Mouse (Mus musculus) heart, embryonic 16.5 days (tissue): ENCODE measurements around the gene Rmnd1. TPM values are rescaled to one million over a fixed set of nuclear protein-coding genes. Genes with fewer than 3 reads are reported as not detected.

Experiments used
- ATAC-seq: fragments of 200-750 bp; cut with Nextera tagmentation; replicated peaks from 2 replicates; pipeline ENCODE4 v1.8.0; 2017; ENCODE audit warnings: moderate number of reproducible peaks; ENCODE audit not compliant: insufficient read depth, low FRiP score; ENCODE audit errors: extremely low read depth
- H3K27ac ChIP-seq: fragments of 300-500 bp; sonication (generic); 2 replicates; pipeline ENCODE4 v1.5.1; 2014; ENCODE audit warnings: mild to moderate bottlenecking, low read length, control low read depth, moderate library complexity
- H3K27me3 ChIP-seq: fragments of 300-500 bp; sonication (generic); 2 replicates; pipeline ENCODE4 v1.6.1; 2014; ENCODE audit warnings: low read length, mixed read lengths; ENCODE audit not compliant: control insufficient read depth, insufficient read depth
- H3K36me3 ChIP-seq: fragments of 300-500 bp; sonication (generic); 2 replicates; pipeline ENCODE4 v1.6.1; 2014; ENCODE audit not compliant: control insufficient read depth, insufficient read depth
- H3K4me1 ChIP-seq: fragments of 300-500 bp; sonication (generic); 2 replicates; pipeline ENCODE4 v1.6.1; 2014; ENCODE audit warnings: low read length, mixed read lengths; ENCODE audit not compliant: control insufficient read depth, insufficient read depth
- H3K4me2 ChIP-seq: fragments of 300-500 bp; sonication (generic); 2 replicates; pipeline ENCODE4 v1.6.1; 2014; ENCODE audit warnings: low read depth, mild to moderate bottlenecking, control low read depth, low read length
- H3K4me3 ChIP-seq: fragments of 300-500 bp; sonication (generic); 2 replicates; pipeline ENCODE4 v1.5.1; 2014; ENCODE audit warnings: mild to moderate bottlenecking, control low read depth, low read length
- H3K9ac ChIP-seq: fragments of 300-500 bp; sonication (generic); 2 replicates; pipeline ENCODE4 v1.6.1; 2014; ENCODE audit warnings: low read length, control low read depth
- H3K9me3 ChIP-seq: fragments of 300-500 bp; sonication (generic); replicated peaks from 2 replicates; pipeline ENCODE4 v1.6.1; 2016; ENCODE audit warnings: low read length; ENCODE audit not compliant: control insufficient read depth
- WGBS: fragments of 180-500 bp; shearing (Covaris S2); extraction: QIAGEN DNeasy Blood & Tissue Kit; methylation state at CpG from one replicate; pipeline ENCODE4 v1.1.7; 2014; 5-methylcytosine and 5-hydroxymethylcytosine counted together
- polyA plus RNA-seq: library from polyadenylated mRNA; unstranded; fragments of >200 nt; fragmentation: Nextera tagmentation; extraction: Ambion mirVana; gene quantifications from 2 replicates; pipeline ENCODE4 v1.2.1, GENCODE M21; 2015

Gene Rmnd1
- polyA plus RNA-seq, 1 experiment from 2014 or later, result 122 TPM

DNA sequence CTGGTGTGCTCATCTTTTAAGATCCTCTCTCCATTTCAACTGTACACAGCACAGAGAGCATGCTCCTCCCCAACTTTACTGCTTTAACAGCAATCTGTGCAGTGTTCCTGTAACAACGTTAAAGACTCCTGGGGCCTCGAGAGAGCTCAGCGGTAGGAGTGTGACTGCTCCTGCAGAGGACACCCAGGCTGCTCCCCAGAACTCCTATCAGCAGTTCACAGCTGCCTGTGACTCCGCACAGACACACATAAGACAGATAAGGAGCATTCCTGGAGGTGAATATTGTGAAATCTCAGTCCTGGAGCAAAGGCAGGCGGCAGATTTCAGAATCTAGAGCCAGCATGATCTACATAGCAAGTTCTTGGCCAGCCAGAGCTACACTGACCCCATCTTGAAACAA lies 26.7 kb downstream of the Rmnd1 start:
- peaks cover 38% of the 10 kb centered on the region for H3K36me3 ChIP-seq
- peaks cover 9% of the 10 kb centered on the region for H3K4me1 ChIP-seq
- no peak overlapping the region for H3K9ac ChIP-seq
- H3K9me3 ChIP-seq, result no peaks in the 10 kb centered on the region
- no peak overlapping the region for H3K4me2 ChIP-seq
- peak overlapping the region; percentile 52 for H3K27ac ChIP-seq
- H3K4me3 ChIP-seq, result no peak overlapping the region
- no peaks in the 10 kb centered on the region for H3K27me3 ChIP-seq
- WGBS, result 28% methylated on average over 5 of the region's 5 CpGs
- peak; percentile 82 for ATAC-seq

DNA sequence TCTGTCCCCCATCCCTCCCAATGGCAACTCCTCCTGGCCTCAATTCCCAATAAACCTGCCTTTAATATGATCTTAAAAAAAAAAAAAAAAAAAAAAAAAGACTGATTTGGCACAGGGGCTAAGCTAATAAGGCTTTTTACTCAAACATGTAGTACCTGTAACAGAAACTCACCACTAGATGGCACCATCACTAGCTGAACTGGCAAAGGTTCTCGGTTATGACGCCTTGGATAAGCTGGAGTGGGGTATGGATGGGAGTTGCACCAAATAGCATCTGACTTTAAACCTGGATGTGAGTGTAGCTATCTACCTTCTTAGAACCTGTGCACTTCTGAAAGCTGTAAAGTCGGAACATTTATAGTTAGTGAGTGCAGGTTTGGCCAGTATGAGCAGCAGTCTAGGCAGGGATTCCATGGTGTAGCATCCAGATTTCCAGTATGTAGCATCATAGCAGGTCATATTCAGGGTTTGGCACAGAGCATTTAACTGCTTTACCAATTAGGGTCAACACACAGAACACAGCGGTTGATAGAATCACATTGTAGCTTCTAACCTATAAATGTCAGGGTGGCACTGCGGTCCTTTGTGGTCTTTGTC lies 27.2 kb downstream of the Rmnd1 start:
- no peaks in the 10 kb centered on the region for H3K9me3 ChIP-seq
- no peak overlapping the region for H3K9ac ChIP-seq
- H3K27ac ChIP-seq, result peak overlapping the region; percentile 52; the same call in 1 of the 2 replicates
- H3K4me3 ChIP-seq, result no peak overlapping the region
- H3K27me3 ChIP-seq, result no peaks in the 10 kb centered on the region
- WGBS, result 54% methylated on average over 5 of the region's 5 CpGs
- peak; percentile 45; the same call in 1 of the 2 replicates for ATAC-seq
- no peak overlapping the region for H3K4me2 ChIP-seq
- peaks cover 9% of the 10 kb centered on the region for H3K4me1 ChIP-seq
- H3K36me3 ChIP-seq, result peaks cover 34% of the 10 kb centered on the region

DNA sequence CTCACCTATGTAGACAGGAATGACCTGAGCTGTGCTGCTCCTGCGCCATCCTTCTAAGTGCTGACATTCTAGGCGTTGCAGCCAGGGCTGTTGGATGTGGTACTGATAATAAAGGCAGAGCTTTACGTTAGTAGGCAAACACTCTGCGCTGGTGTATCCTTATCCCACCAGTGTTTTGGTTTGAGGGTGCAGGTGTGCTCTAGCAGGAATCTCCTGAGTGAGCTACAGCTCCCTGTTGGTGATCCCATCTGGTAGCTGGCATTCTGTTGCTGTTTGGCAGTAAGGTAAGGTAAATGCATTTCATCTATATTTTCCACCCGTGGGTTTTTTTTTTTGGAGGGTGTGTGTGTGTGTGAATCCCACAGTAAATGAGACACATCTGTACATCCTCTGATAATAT lies 34.1 kb downstream of the Rmnd1 start:
- Histone ChIP-seq H3K4me1 (peaks cover 5% of the 10 kb centered on the region; the same call in 1 of the 2 replicates), H3K9ac (no peak overlapping the region), H3K4me3 (no peak overlapping the region), H3K27me3 (no peaks in the 10 kb centered on the region), H3K36me3 (peaks cover 18% of the 10 kb centered on the region), H3K27ac (no peak overlapping the region), H3K4me2 (no peak overlapping the region), H3K9me3 (0 out of 2 replicates have a peak, but pooled peaks cover 2% of the 10 kb centered on the region)
- no peak for ATAC-seq
- WGBS, result 70% methylated on average over 5 of the region's 5 CpGs

DNA sequence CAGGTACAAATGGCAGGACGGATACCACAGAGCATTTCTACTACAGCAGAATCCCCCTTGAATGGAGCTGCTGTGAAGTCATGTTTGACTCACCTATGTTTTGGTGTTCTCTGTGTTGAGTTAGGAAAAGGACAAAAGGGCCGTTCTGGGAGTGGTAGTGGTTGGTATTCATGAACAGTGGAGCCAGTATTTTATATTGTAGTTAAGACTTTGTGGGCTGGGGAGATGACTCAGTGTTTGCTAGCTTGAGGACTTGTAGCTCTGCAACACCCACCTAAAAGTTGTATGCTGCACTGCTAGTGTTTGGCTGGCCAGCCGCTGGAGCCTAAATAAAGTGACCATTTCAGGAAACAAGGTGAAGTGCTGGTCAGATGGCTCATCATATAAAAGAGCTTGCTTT lies 36.9 kb downstream of the Rmnd1 start:
- Histone ChIP-seq H3K4me1 (peaks cover 22% of the 10 kb centered on the region), H3K4me3 (no peak overlapping the region), H3K9me3 (0 out of 2 replicates have a peak, but pooled peaks cover 2% of the 10 kb centered on the region), H3K4me2 (no peak overlapping the region), H3K27me3 (no peaks in the 10 kb centered on the region), H3K36me3 (peaks cover 14% of the 10 kb centered on the region), H3K9ac (no peak overlapping the region), H3K27ac (no peak overlapping the region)
- no peak for ATAC-seq
- 86% methylated on average over 3 of the region's 3 CpGs for WGBS

DNA sequence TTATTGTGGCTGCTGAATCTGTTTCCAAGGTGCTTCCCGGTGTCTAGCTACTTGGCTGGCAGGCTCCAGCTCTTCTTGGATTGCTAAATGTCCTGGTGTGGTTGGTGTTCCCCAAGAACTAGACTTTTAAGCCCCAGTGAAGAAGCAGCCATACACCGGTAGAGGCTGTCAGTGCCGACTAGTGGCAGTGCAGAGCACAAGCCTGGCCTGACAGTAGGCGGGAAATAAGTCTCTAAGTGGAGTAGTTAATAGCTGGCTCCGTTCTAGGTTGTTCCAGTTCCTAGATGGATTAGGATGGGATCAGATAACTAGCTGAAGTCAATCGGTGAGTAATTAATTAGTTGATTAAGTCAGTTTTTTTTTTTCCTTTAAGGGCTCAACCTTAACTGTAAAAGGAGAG lies 40.3 kb downstream of the Rmnd1 start:
- Histone ChIP-seq H3K27me3 (no peaks in the 10 kb centered on the region), H3K36me3 (peaks cover 8% of the 10 kb centered on the region), H3K4me2 (peak overlapping the region; percentile 19; the same call in 1 of the 2 replicates), H3K9ac (peak overlapping the region; percentile 30; the same call in 1 of the 2 replicates), H3K9me3 (0 out of 2 replicates have a peak, but pooled peaks cover 2% of the 10 kb centered on the region), H3K4me3 (no peak overlapping the region), H3K4me1 (peaks cover 31% of the 10 kb centered on the region), H3K27ac (0 out of 2 replicates have a peak overlapping the region, but pooled peaks have one; percentile 21)
- 26% methylated on average over 6 of the region's 6 CpGs for WGBS
- ATAC-seq, result no peak

DNA sequence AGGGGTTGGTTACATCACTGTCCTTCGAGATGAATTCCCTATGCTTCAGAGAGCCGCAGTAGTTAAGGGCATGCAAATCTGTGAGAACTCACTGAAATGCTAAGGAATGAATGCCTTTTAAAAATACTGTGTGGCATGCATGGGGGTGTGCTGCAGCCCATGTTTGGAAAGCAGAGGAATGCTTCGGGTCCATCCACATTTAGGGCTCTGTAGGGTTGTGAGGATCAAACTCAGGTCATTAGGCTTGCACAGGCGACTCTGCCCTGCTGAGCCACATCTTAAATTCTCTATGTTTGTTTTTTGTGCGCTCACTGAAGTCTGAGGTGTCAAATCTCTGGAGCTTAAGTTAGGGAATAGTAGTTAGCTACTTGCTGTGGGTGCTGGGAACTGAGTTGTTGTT lies 41.1 kb downstream of the Rmnd1 start:
- no peak overlapping the region for H3K27ac ChIP-seq
- WGBS, result 58% methylated on average over 5 of the region's 5 CpGs
- no peaks in the 10 kb centered on the region for H3K27me3 ChIP-seq
- ATAC-seq, result no peak
- H3K4me1 ChIP-seq, result peaks cover 31% of the 10 kb centered on the region
- no peak overlapping the region for H3K9ac ChIP-seq
- H3K36me3 ChIP-seq, result peaks cover 5% of the 10 kb centered on the region; the same call in 1 of the 2 replicates
- no peaks in the 10 kb centered on the region for H3K9me3 ChIP-seq
- no peak overlapping the region for H3K4me3 ChIP-seq
- no peak overlapping the region; the same call in 1 of the 2 replicates for H3K4me2 ChIP-seq

DNA sequence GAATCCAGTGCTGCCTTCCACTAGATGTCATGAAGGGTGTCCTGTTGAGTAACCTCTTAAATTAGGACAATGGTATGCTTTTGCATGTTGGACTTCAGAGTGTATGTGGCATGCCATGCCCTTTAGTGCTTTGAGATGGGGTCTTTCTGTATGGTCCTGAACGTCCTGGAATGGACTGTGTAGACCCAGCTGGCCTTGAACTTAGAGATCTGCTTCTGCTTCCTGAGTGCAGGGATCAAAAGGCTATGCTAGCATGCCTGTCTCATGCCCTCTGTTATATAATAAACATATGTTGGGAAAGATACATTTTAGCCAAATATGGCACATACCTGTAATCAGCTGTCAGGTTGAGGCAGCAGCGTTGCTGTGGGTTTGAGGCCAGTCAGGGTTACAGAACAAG lies 41.6 kb downstream of the Rmnd1 start:
- WGBS, result 56% methylated on average over 2 of the region's 2 CpGs
- Histone ChIP-seq H3K9me3 (no peaks in the 10 kb centered on the region), H3K4me1 (peaks cover 34% of the 10 kb centered on the region), H3K9ac (no peak overlapping the region), H3K27me3 (no peaks in the 10 kb centered on the region), H3K4me2 (no peak overlapping the region), H3K36me3 (peaks cover 3% of the 10 kb centered on the region; the same call in 1 of the 2 replicates), H3K4me3 (no peak overlapping the region), H3K27ac (no peak overlapping the region)
- no peak for ATAC-seq

DNA sequence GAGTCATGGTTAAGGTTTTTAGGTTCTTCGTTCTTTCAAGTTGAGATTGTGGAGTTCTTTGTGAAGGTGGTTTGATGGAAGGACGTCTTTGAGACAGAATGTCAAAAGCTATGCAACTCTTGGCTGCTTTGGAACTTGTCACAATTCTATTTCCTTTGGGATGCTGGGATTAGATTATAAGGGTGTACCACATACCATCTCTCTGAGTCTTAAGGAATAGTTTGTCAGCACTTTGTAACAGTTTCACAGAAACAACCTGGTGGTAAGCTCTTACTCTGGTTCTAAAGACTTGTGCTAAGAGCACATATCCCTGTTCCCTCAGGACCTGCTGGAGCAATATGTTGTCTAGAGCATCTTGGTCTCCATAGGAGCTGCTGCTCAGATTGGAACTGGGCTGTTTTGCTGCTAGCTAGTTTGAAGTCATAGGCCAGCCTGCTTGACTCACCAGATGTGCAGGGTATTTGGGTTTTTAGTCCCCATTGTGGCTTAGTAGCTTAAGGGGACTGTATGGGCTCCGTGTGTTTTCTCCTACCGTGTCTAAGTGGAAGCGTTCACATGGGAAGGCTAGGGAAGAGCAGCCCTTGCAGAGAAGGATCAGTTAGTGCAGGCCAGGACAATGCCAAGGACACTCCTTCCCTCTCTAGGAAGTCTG lies 42.6 kb downstream of the Rmnd1 start:
- Histone ChIP-seq H3K27ac (no peak overlapping the region; the same call in 1 of the 2 replicates), H3K4me3 (peak overlapping the region; percentile 90), H3K36me3 (peaks cover 3% of the 10 kb centered on the region; the same call in 1 of the 2 replicates), H3K9ac (peak overlapping the region; percentile 85), H3K9me3 (no peaks in the 10 kb centered on the region), H3K4me1 (peaks cover 38% of the 10 kb centered on the region), H3K4me2 (peak overlapping the region; percentile 79), H3K27me3 (no peaks in the 10 kb centered on the region)
- WGBS, result 37% methylated on average over 5 of the region's 5 CpGs
- ATAC-seq, result no peak

DNA sequence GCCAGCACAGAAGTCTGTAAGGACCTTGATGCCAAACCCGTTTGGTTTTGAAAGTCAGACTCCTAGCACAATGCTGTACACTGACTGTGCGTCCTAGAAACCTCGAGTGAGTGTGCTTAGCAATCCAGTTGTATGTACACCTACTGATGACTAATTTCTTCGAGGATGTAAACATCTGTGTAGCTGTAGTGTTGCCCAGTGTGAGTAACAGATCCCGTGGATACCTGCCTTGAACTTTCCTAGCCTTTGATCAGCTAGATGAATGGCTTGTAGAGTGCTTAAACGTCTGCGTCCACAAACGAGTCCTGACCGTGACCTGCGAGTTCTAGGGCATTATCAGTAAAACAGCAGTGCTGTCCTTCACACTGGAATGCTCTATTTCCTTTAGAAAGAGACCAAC lies 43.2 kb downstream of the Rmnd1 start:
- ATAC-seq, result no peak
- H3K9ac ChIP-seq, result peak overlapping the region; percentile 85
- peak overlapping the region; percentile 95 for H3K27ac ChIP-seq
- peak overlapping the region; percentile 79 for H3K4me2 ChIP-seq
- no peaks in the 10 kb centered on the region for H3K9me3 ChIP-seq
- H3K36me3 ChIP-seq, result peaks cover 3% of the 10 kb centered on the region; the same call in 1 of the 2 replicates
- peak overlapping the region; percentile 90 for H3K4me3 ChIP-seq
- H3K27me3 ChIP-seq, result no peaks in the 10 kb centered on the region
- H3K4me1 ChIP-seq, result peaks cover 38% of the 10 kb centered on the region
- 7% methylated on average over 10 of the region's 10 CpGs for WGBS
